Mouse (Mus musculus) lung, embryonic 14.5 days (tissue): ENCODE measurements around the gene Rph3al. TPM values are rescaled to one million over a fixed set of nuclear protein-coding genes. Genes with fewer than 3 reads are reported as not detected.

Experiments used
- ATAC-seq: fragments of 200-750 bp; cut with Nextera tagmentation; 2 replicates; pipeline ENCODE4 v1.8.0; 2017; ENCODE audit warnings: mild to moderate bottlenecking, moderate TSS enrichment, moderate library complexity; ENCODE audit not compliant: insufficient read depth
- DNase-seq: peaks from one replicate; pipeline ENCODE4 v3.0.0-alpha.2; 2015
- H3K27ac ChIP-seq: fragments of 300-500 bp; sonication (generic); 2 replicates; pipeline ENCODE4 v1.5.1; 2014; ENCODE audit warnings: low read depth, mild to moderate bottlenecking, moderate library complexity
- H3K27me3 ChIP-seq: fragments of 300-500 bp; sonication (generic); 2 replicates; pipeline ENCODE4 v1.6.1; 2014; ENCODE audit warnings: low read length, control low read depth; ENCODE audit not compliant: insufficient read depth
- H3K36me3 ChIP-seq: fragments of 300-500 bp; sonication (generic); 2 replicates; pipeline ENCODE4 v1.6.1; 2014; ENCODE audit warnings: control low read depth; ENCODE audit not compliant: insufficient read depth
- H3K4me1 ChIP-seq: fragments of 300-500 bp; sonication (generic); 2 replicates; pipeline ENCODE4 v1.6.1; 2014; ENCODE audit warnings: antibody characterized with exemption, control low read depth; ENCODE audit not compliant: insufficient read depth
- H3K4me2 ChIP-seq: fragments of 300-500 bp; sonication (generic); 2 replicates; pipeline ENCODE4 v1.6.1; 2014; ENCODE audit warnings: mild to moderate bottlenecking
- H3K4me3 ChIP-seq: fragments of 300-500 bp; sonication (generic); 2 replicates; pipeline ENCODE4 v1.5.1; 2014; ENCODE audit warnings: low read depth, low read length
- H3K9ac ChIP-seq: fragments of 300-500 bp; sonication (generic); 2 replicates; pipeline ENCODE4 v1.6.1; 2014
- H3K9me3 ChIP-seq: fragments of 300-500 bp; sonication (generic); 2 replicates; pipeline ENCODE4 v1.6.1; 2016; ENCODE audit warnings: low read depth, low read length, control low read depth
- CTCF ChIP-seq: IDR thresholded peaks from 2 replicates; pipeline ENCODE4 v1.5.1; 2016; ENCODE audit warnings: antibody characterized with exemption, low read depth
- WGBS: fragments of 180-500 bp; shearing (Covaris S2); extraction: QIAGEN DNeasy Blood & Tissue Kit; methylation state at CpG from one replicate; pipeline ENCODE4 v1.1.7; 2014; 5-methylcytosine and 5-hydroxymethylcytosine counted together
- polyA plus RNA-seq: library from polyadenylated mRNA; unstranded; fragments of >200 nt; fragmentation: Nextera tagmentation; extraction: Ambion mirVana; gene quantifications from 2 replicates; pipeline ENCODE4 v1.2.1, GENCODE M21; 2014

The Rph3al gene
- polyA plus RNA-seq, 1 experiment from 2014 or later: 5.3 TPM

- 61% methylated on average over 6 of the region's 6 CpGs for WGBS
- Histone ChIP-seq H3K4me3 (no peak overlapping the region), H3K4me2 (no peak overlapping the region), H3K27me3 (no peaks in the 10 kb centered on the region), H3K4me1 (peaks cover 25% of the 10 kb centered on the region), H3K9me3 (no peaks in the 10 kb centered on the region), H3K36me3 (no peaks in the 10 kb centered on the region), H3K27ac (peak overlapping the region; percentile 86), H3K9ac (no peak overlapping the region)
- TF ChIP-seq CTCF: no peak
- DNase-seq (no peak), ATAC-seq (no peak)
Observed at GRCm38 (mm10) chr11:75934425-75934824, 3.8 kb downstream of the Rph3al start.

- H3K4me2 ChIP-seq: no peak overlapping the region
- no peak overlapping the region for H3K27ac ChIP-seq
- peaks cover 25% of the 10 kb centered on the region for H3K4me1 ChIP-seq
- H3K9ac ChIP-seq: no peak overlapping the region
- ATAC-seq: no peak
- no peaks in the 10 kb centered on the region for H3K27me3 ChIP-seq
- H3K4me3 ChIP-seq: no peak overlapping the region
- WGBS: 74% methylated on average over 5 of the region's 5 CpGs
- DNase-seq: no peak
- no peaks in the 10 kb centered on the region for H3K36me3 ChIP-seq
- TF ChIP-seq CTCF: no peak
- no peaks in the 10 kb centered on the region for H3K9me3 ChIP-seq
Observed at GRCm38 (mm10) chr11:75933371-75933770, 4.9 kb downstream of the Rph3al start.

GRCm38 (mm10) chr11:75930911-75931678, 7.1 kb downstream of the Rph3al start:
- Histone ChIP-seq H3K27me3 (no peaks in the 10 kb centered on the region), H3K4me3 (no peak overlapping the region), H3K9ac (no peak overlapping the region), H3K9me3 (no peaks in the 10 kb centered on the region), H3K4me1 (peaks cover 15% of the 10 kb centered on the region), H3K36me3 (no peaks in the 10 kb centered on the region), H3K4me2 (no peak overlapping the region), H3K27ac (no peak overlapping the region)
- TF ChIP-seq CTCF: no peak
- ATAC-seq (no peak), DNase-seq (no peak)
- WGBS: 21% methylated on average over 11 of the region's 11 CpGs

GRCm38 (mm10) chr11:75930208-75930607, 8.0 kb downstream of the Rph3al start:
- WGBS: 69% methylated on average over 9 of the region's 9 CpGs
- no peaks in the 10 kb centered on the region for H3K27me3 ChIP-seq
- no peak overlapping the region for H3K9ac ChIP-seq
- no peak for TF ChIP-seq CTCF
- H3K36me3 ChIP-seq: no peaks in the 10 kb centered on the region
- H3K4me3 ChIP-seq: no peak overlapping the region
- no peak overlapping the region for H3K4me2 ChIP-seq
- H3K4me1 ChIP-seq: peaks cover 6% of the 10 kb centered on the region
- DNase-seq (no peak), ATAC-seq (no peak)
- H3K27ac ChIP-seq: no peak overlapping the region
- no peaks in the 10 kb centered on the region for H3K9me3 ChIP-seq

GRCm38 (mm10) chr11:75927881-75928280, 10.3 kb downstream of the Rph3al start:
- ATAC-seq: no peak
- peaks cover 6% of the 10 kb centered on the region; the same call in 1 of the 2 replicates for H3K4me1 ChIP-seq
- no peaks in the 10 kb centered on the region for H3K27me3 ChIP-seq
- H3K36me3 ChIP-seq: no peaks in the 10 kb centered on the region
- no peak overlapping the region for H3K4me2 ChIP-seq
- 73% methylated on average over 2 of the region's 2 CpGs for WGBS
- no peak overlapping the region for H3K27ac ChIP-seq
- H3K9me3 ChIP-seq: no peaks in the 10 kb centered on the region
- H3K9ac ChIP-seq: no peak overlapping the region
- no peak for TF ChIP-seq CTCF
- no peak overlapping the region for H3K4me3 ChIP-seq
- DNase-seq: no peak

GRCm38 (mm10) chr11:75926431-75927312, 11.6 kb downstream of the Rph3al start:
- 0 out of 2 replicates have a peak, but pooled peaks have one; percentile 38 for ATAC-seq

GRCm38 (mm10) chr11:75925801-75926200, 12.4 kb downstream of the Rph3al start:
- Histone ChIP-seq H3K9ac (no peak overlapping the region), H3K36me3 (no peaks in the 10 kb centered on the region), H3K4me1 (peaks cover 6% of the 10 kb centered on the region; the same call in 1 of the 2 replicates), H3K9me3 (no peaks in the 10 kb centered on the region), H3K27ac (peak overlapping the region; percentile 67), H3K4me3 (no peak overlapping the region), H3K4me2 (peak overlapping the region; percentile 15; the same call in 1 of the 2 replicates), H3K27me3 (no peaks in the 10 kb centered on the region)
- ATAC-seq: no peak
- no peak for TF ChIP-seq CTCF
- DNase-seq: no peak
- WGBS: 23% methylated on average over 7 of the region's 7 CpGs

More at GRCm38 (mm10) chr11:75926431-75927312, 11.6 kb downstream of the Rph3al start:
- Histone ChIP-seq H3K9ac (no peak overlapping the region), H3K4me3 (no peak overlapping the region), H3K4me2 (no peak overlapping the region), H3K9me3 (no peaks in the 10 kb centered on the region), H3K36me3 (no peaks in the 10 kb centered on the region), H3K27me3 (no peaks in the 10 kb centered on the region), H3K27ac (peak overlapping the region; percentile 67), H3K4me1 (peaks cover 6% of the 10 kb centered on the region; the same call in 1 of the 2 replicates)
- 45% methylated on average over 13 of the region's 13 CpGs for WGBS
- TF ChIP-seq CTCF: no peak
- no peak for DNase-seq
